Mouse (Mus musculus): Measurements from ENCODE around the gene Tnfsf13b. TPM values are rescaled to one million over a fixed set of nuclear protein-coding genes. Genes with fewer than 3 reads are reported as not detected.

Gene Tnfsf13b
- polyA plus RNA-seq, 1 experiment from 2014 or later = 1.3 TPM

DNA sequence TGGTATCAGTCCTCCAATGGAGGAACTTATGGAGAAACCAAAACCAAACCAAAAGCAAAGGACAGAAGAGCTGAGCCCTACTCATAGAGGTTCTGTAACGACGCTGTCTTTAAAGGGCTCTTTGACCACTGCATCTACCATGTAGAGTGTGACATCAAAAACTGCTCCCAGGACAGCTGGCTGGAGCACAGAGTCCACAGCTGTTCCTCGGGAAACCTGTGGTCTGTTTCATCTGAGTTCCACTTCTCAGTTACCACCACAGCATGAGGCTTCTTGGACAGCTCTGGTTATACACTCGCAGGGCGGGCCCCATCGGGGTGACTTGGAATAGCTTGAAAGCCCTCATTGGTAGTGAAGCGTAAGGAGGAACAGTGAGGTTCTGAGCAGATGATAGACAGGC is 61.5 kb downstream of the Tnfsf13b start:
- no peak overlapping the region for H3K9ac ChIP-seq (replicated peaks; ENCODE audit: low read depth, low read length)
- no peaks in the 10 kb centered on the region for H3K27me3 ChIP-seq (ENCODE audit: control insufficient read depth, insufficient read depth, low read length)
- WGBS = 87% methylated on average over 7 of the region's 7 CpGs
- no peaks in the 10 kb centered on the region for H3K4me1 ChIP-seq (ENCODE audit: control insufficient read depth, insufficient read depth, low read length)
- H3K4me2 ChIP-seq (ENCODE audit: low read depth, low read length) = no peak overlapping the region
- H3K27ac ChIP-seq (ENCODE audit: low read depth, low read length) = no peak overlapping the region
- H3K9me3 ChIP-seq (ENCODE audit: control insufficient read depth, low read length) = no peaks in the 10 kb centered on the region
- H3K36me3 ChIP-seq (ENCODE audit: control insufficient read depth, insufficient read depth, low read length) = no peaks in the 10 kb centered on the region
- no peak overlapping the region for H3K4me3 ChIP-seq (ENCODE audit: low read depth, low read length)
- no peak for ATAC-seq (ENCODE audit: low read depth)

DNA sequence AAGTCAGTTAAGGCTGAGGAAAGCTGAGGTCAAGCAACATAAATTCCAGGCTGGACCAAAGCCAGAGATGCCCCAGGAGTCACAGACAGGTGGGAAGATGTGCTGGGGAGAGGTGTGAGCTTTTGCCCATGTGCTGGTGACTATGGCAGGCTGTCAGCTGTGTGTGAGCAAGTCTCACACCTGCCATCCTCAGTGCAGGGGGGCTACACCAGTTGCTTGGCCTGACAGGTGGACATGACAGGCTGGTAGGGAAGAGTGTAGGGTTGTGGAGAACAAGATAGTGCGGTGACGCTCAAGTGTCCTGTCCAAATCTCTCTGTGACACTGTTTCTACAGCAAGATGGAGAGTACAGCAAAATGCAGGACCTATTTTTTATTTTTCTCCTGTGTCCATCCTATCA is 66.1 kb downstream of the Tnfsf13b start:
- Histone ChIP-seq H3K9me3 (ENCODE audit: control insufficient read depth, low read length) (no peaks in the 10 kb centered on the region), H3K36me3 (ENCODE audit: control insufficient read depth, insufficient read depth, low read length) (no peaks in the 10 kb centered on the region), H3K4me2 (ENCODE audit: low read depth, low read length) (no peak overlapping the region), H3K27me3 (ENCODE audit: control insufficient read depth, insufficient read depth, low read length) (no peaks in the 10 kb centered on the region), H3K9ac (replicated peaks; ENCODE audit: low read depth, low read length) (no peak overlapping the region), H3K4me3 (ENCODE audit: low read depth, low read length) (no peak overlapping the region), H3K4me1 (ENCODE audit: control insufficient read depth, insufficient read depth, low read length) (no peaks in the 10 kb centered on the region), H3K27ac (ENCODE audit: low read depth, low read length) (no peak overlapping the region)
- 91% methylated on average over 2 of the region's 2 CpGs for WGBS
- no peak for ATAC-seq (ENCODE audit: low read depth)

Other genes starting within 250 kb of the Tnfsf13b start
- gene Fam155a, start 235.3 kb upstream of the Tnfsf13b start, polyA plus RNA-seq (2014; fragmentation: Nextera tagmentation; extraction: Ambion mirVana) = 30.5 and 33.4 TPM in 2 replicates
- not detected in 2 replicates for gene Gm10217, start 142.2 kb upstream of the Tnfsf13b start, polyA plus RNA-seq (2014; fragmentation: Nextera tagmentation; extraction: Ambion mirVana)
- gene Lig4, start 28.8 kb upstream of the Tnfsf13b start, polyA plus RNA-seq (2014; fragmentation: Nextera tagmentation; extraction: Ambion mirVana) = 10.1 and 13.1 TPM in 2 replicates
- 17.6 and 20.4 TPM in 2 replicates for gene Abhd13, start 28.8 kb upstream of the Tnfsf13b start, polyA plus RNA-seq (2014; fragmentation: Nextera tagmentation; extraction: Ambion mirVana)
- gene Myo16, start 147.4 kb downstream of the Tnfsf13b start, polyA plus RNA-seq (2014; fragmentation: Nextera tagmentation; extraction: Ambion mirVana) = 5.0 and 11.8 TPM in 2 replicates

Data from neural tube, embryonic 14.5 days (tissue).